Mouse (Mus musculus) CD4-positive, CD25-positive, alpha-beta regulatory T cell, adult 2 months (primary cell): ENCODE results near the gene Speer4d.
"Not testable (repeated sequence)": the region's sequence is repeated elsewhere in the genome, so short reads cannot be mapped to it uniquely, and the experiment has no call there.

Source experiments
- DNase-seq: peaks from one replicate; pipeline ENCODE4 v3.0.0-alpha.2; 2012; ENCODE audit warnings: low read depth, low spot score

The Speer4d gene

GRCm38 (mm10) chr5:15618764-15619163 is at the start of gene Speer4d:
Gene Speer4d (plus strand): TSS chr5:15619064.
- DNase-seq = not testable (repeated sequence)

- not testable (repeated sequence) for DNase-seq
Observed at GRCm38 (mm10) chr5:15573735-15574134, 45.1 kb upstream of the Speer4d start.

GRCm38 (mm10) chr5:15577033-15577432 is 41.8 kb upstream of the Speer4d start, which contains the start of gene Gm21083:
Gene Gm21083 (plus strand): TSS chr5:15577333.
- DNase-seq = not testable (repeated sequence)

- DNase-seq = not testable (repeated sequence)
Observed at GRCm38 (mm10) chr5:15586351-15586750, 32.5 kb upstream of the Speer4d start.

- peak; percentile 21 for DNase-seq
Observed at GRCm38 (mm10) chr5:15588291-15588690, 30.6 kb upstream of the Speer4d start.

- not testable (repeated sequence) for DNase-seq
Observed at GRCm38 (mm10) chr5:15590635-15591034, 28.2 kb upstream of the Speer4d start.

- DNase-seq = not testable (repeated sequence)
Observed at GRCm38 (mm10) chr5:15591577-15591976, 27.3 kb upstream of the Speer4d start.

GRCm38 (mm10) chr5:15598831-15599230 is 20.0 kb upstream of the Speer4d start:
- DNase-seq = not testable (repeated sequence)

GRCm38 (mm10) chr5:15600342-15600741 is 18.5 kb upstream of the Speer4d start:
- DNase-seq = not testable (repeated sequence)

GRCm38 (mm10) chr5:15601481-15601880 is 17.4 kb upstream of the Speer4d start:
- not testable (repeated sequence) for DNase-seq

GRCm38 (mm10) chr5:15601960-15602359 is 16.9 kb upstream of the Speer4d start:
- not testable (repeated sequence) for DNase-seq

GRCm38 (mm10) chr5:15602424-15602947 is 16.4 kb upstream of the Speer4d start:
- not testable (repeated sequence) for DNase-seq

- not testable (repeated sequence) for DNase-seq
Observed at GRCm38 (mm10) chr5:15603008-15603407, 15.9 kb upstream of the Speer4d start.

GRCm38 (mm10) chr5:15603585-15603984 is 15.3 kb upstream of the Speer4d start:
- DNase-seq = not testable (repeated sequence)

GRCm38 (mm10) chr5:15606677-15607076 is 12.2 kb upstream of the Speer4d start:
- not testable (repeated sequence) for DNase-seq

- not testable (repeated sequence) for DNase-seq
Observed at GRCm38 (mm10) chr5:15610695-15611094, 8.2 kb upstream of the Speer4d start.

- not testable (repeated sequence) for DNase-seq
Observed at GRCm38 (mm10) chr5:15616195-15616594, 2.7 kb upstream of the Speer4d start.

GRCm38 (mm10) chr5:15628136-15628535 is 9.3 kb downstream of the Speer4d start:
- not testable (repeated sequence) for DNase-seq

GRCm38 (mm10) chr5:15630068-15630467 is 11.2 kb downstream of the Speer4d start:
- not testable (repeated sequence) for DNase-seq

- DNase-seq = not testable (repeated sequence)
Observed at GRCm38 (mm10) chr5:15637637-15638036, 18.8 kb downstream of the Speer4d start.

- DNase-seq = not testable (repeated sequence)
Observed at GRCm38 (mm10) chr5:15645707-15646106, 26.8 kb downstream of the Speer4d start.

GRCm38 (mm10) chr5:15652334-15652733 is 33.5 kb downstream of the Speer4d start:
- not testable (repeated sequence) for DNase-seq

GRCm38 (mm10) chr5:15656959-15657358 is 38.1 kb downstream of the Speer4d start, which contains the start of gene 4930572O03Rik:
Gene 4930572O03Rik (minus strand): TSS chr5:15657059.
- not testable (repeated sequence) for DNase-seq
